Mouse (Mus musculus): ENCODE results near the gene Cyp4a12a. TPM values are rescaled to one million over a fixed set of nuclear protein-coding genes. Genes with fewer than 3 reads are reported as not detected.

The Cyp4a12a gene
- polyA plus RNA-seq (2014; fragmentation: Illumina TruSeq; extraction: RNeasy Lipid Tissue Mini Kit (QIAGEN cat#74804); ENCODE audit: insufficient read depth, low read depth, low replicate concordance), result not detected

DNA sequence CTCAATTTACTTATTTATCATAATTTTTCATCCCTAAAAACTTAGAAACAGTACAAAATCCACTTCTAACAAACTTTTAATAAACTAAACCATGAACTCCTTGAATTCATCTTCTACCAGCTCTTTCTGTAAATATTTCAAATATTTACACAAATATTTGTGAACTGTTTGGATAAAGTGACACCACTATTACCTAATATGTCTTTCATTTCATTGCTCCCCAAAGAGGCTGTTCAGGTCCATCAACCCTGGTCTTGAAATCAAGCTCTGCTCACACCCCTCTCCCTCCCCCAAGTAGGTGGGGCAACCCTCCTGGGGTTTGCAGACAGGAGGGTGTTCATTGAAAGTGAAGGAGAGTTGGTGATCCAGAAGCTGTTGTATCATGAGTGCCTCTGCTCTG lies at the start of gene Cyp4a12a:
TSS of gene Cyp4a12a (plus strand) at position 301 of the 400 bp plus-strand sequence.

Other genes with a start within 250 kb of the Cyp4a12a start
- gene Tal1, start 242.6 kb upstream of the Cyp4a12a start, polyA plus RNA-seq (2014; fragmentation: Illumina TruSeq; extraction: RNeasy Lipid Tissue Mini Kit (QIAGEN cat#74804); ENCODE audit: insufficient read depth, low read depth, low replicate concordance), result 5.4 TPM
- 75.9 TPM for gene Pdzk1ip1, start 210.3 kb upstream of the Cyp4a12a start, polyA plus RNA-seq (2014; fragmentation: Illumina TruSeq; extraction: RNeasy Lipid Tissue Mini Kit (QIAGEN cat#74804); ENCODE audit: insufficient read depth, low read depth, low replicate concordance)
- not detected for gene Cyp4x1, start 164.8 kb upstream of the Cyp4a12a start, polyA plus RNA-seq (2014; fragmentation: Illumina TruSeq; extraction: RNeasy Lipid Tissue Mini Kit (QIAGEN cat#74804); ENCODE audit: insufficient read depth, low read depth, low replicate concordance)
- not detected for gene Cyp4a29, start 57.0 kb upstream of the Cyp4a12a start, polyA plus RNA-seq (2014; fragmentation: Illumina TruSeq; extraction: RNeasy Lipid Tissue Mini Kit (QIAGEN cat#74804); ENCODE audit: insufficient read depth, low read depth, low replicate concordance)
- 0.92 TPM for gene Cyp4a12b, start 112.6 kb downstream of the Cyp4a12a start, polyA plus RNA-seq (2014; fragmentation: Illumina TruSeq; extraction: RNeasy Lipid Tissue Mini Kit (QIAGEN cat#74804); ENCODE audit: insufficient read depth, low read depth, low replicate concordance)
- not detected for gene Cyp4a30b, start 153.6 kb downstream of the Cyp4a12a start, polyA plus RNA-seq (2014; fragmentation: Illumina TruSeq; extraction: RNeasy Lipid Tissue Mini Kit (QIAGEN cat#74804); ENCODE audit: insufficient read depth, low read depth, low replicate concordance)
- not detected for gene Cyp4a14, start 197.1 kb downstream of the Cyp4a12a start, polyA plus RNA-seq (2014; fragmentation: Illumina TruSeq; extraction: RNeasy Lipid Tissue Mini Kit (QIAGEN cat#74804); ENCODE audit: insufficient read depth, low read depth, low replicate concordance)
- not detected for gene Cyp4a10, start 219.2 kb downstream of the Cyp4a12a start, polyA plus RNA-seq (2014; fragmentation: Illumina TruSeq; extraction: RNeasy Lipid Tissue Mini Kit (QIAGEN cat#74804); ENCODE audit: insufficient read depth, low read depth, low replicate concordance)